Mouse (Mus musculus) neural tube, embryonic 11.5 days (tissue): ENCODE measurements around the gene Exoc1. TPM values are rescaled to one million over a fixed set of nuclear protein-coding genes. Genes with fewer than 3 reads are reported as not detected.

Experiments
- ATAC-seq: fragments of 200-750 bp; cut with Nextera tagmentation; 2 replicates; pipeline ENCODE4 v1.8.0; 2017; ENCODE audit warnings: moderate number of reproducible peaks, mild to moderate bottlenecking, moderate TSS enrichment, moderate library complexity; ENCODE audit not compliant: insufficient read depth, low FRiP score, low TSS enrichment
- DNase-seq: peaks from one replicate; pipeline ENCODE4 v3.0.0-alpha.2; 2015; ENCODE audit warnings: low spot score
- H3K27ac ChIP-seq: fragments of 300-500 bp; sonication (generic); 2 replicates; pipeline ENCODE4 v1.5.1; 2014; ENCODE audit warnings: low read depth, mild to moderate bottlenecking, low read length
- H3K27me3 ChIP-seq: fragments of 300-500 bp; sonication (generic); 2 replicates; pipeline ENCODE4 v1.6.1; 2014; ENCODE audit warnings: mild to moderate bottlenecking, low read length, mixed read lengths; ENCODE audit not compliant: control insufficient read depth, insufficient read depth
- H3K36me3 ChIP-seq: fragments of 300-500 bp; sonication (generic); 2 replicates; pipeline ENCODE4 v1.6.1; 2014; ENCODE audit warnings: mild to moderate bottlenecking, low read length, moderate library complexity, mixed read lengths; ENCODE audit not compliant: control insufficient read depth, insufficient read depth
- H3K4me1 ChIP-seq: fragments of 300-500 bp; sonication (generic); 2 replicates; pipeline ENCODE4 v1.6.1; 2014; ENCODE audit warnings: low read length, mixed read lengths; ENCODE audit not compliant: control insufficient read depth, insufficient read depth
- H3K4me2 ChIP-seq: fragments of 300-500 bp; sonication (generic); 2 replicates; pipeline ENCODE4 v1.6.1; 2014; ENCODE audit warnings: low read depth, mild to moderate bottlenecking, moderate library complexity
- H3K4me3 ChIP-seq: fragments of 300-500 bp; sonication (generic); 2 replicates; pipeline ENCODE4 v1.5.1; 2014; ENCODE audit warnings: low read depth, low read length
- H3K9ac ChIP-seq: fragments of 300-500 bp; sonication (generic); 2 replicates; pipeline ENCODE4 v1.6.1; 2014; ENCODE audit warnings: mild to moderate bottlenecking, low read length
- H3K9me3 ChIP-seq: fragments of 300-500 bp; sonication (generic); 2 replicates; pipeline ENCODE4 v1.6.1; 2016; ENCODE audit warnings: low read length; ENCODE audit not compliant: control insufficient read depth
- WGBS: fragments of 180-500 bp; shearing (Covaris S2); extraction: QIAGEN DNeasy Blood & Tissue Kit; methylation state at CpG from one replicate; pipeline ENCODE4 v1.1.7; 2014; 5-methylcytosine and 5-hydroxymethylcytosine counted together
- polyA plus RNA-seq: library from polyadenylated mRNA; unstranded; fragments of >200 nt; fragmentation: Nextera tagmentation; extraction: Ambion mirVana; gene quantifications from 2 replicates; pipeline ENCODE4 v1.2.1, GENCODE M21; 2014

Gene Exoc1
- polyA plus RNA-seq, 1 experiment from 2014 or later = 51.2 TPM

DNA sequence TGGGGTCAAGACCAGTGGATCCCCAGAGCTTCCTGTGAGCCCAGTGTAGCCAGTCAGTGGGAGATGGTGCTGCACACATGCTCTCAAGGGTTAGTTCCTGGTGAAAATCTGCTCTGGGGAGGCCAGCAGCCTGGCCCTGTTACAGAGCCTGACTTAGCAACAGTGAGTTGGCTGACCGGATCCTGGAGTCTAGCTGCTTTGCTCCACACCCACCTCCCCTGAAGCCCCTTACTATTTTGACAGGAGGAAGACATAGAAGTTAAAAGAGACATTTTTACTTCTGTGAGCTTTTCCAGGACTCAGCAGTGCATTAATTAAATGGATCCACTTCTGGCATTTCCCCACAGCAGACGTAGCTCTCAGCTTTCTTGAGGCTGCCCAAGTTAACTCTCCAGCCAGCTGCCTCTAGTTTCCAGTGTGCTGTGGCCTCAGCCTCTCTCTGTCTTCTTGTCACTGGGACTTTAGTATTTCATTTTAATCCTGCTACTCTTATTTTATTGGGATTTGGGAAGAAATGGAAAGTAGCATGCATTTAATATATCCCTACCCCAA, 87.2 kb downstream of the Exoc1 start:
- H3K27me3 ChIP-seq = no peaks in the 10 kb centered on the region
- no peak overlapping the region for H3K9ac ChIP-seq
- H3K4me1 ChIP-seq = no peaks in the 10 kb centered on the region
- no peak overlapping the region for H3K4me3 ChIP-seq
- no peak overlapping the region for H3K4me2 ChIP-seq
- H3K36me3 ChIP-seq = peaks cover 16% of the 10 kb centered on the region
- ATAC-seq (no peak), DNase-seq (no peak)
- no peak overlapping the region for H3K27ac ChIP-seq
- H3K9me3 ChIP-seq = no peaks in the 10 kb centered on the region
- 85% methylated on average over 2 of the region's 2 CpGs for WGBS

- H3K4me2 ChIP-seq = no peak overlapping the region
- peaks cover 16% of the 10 kb centered on the region for H3K36me3 ChIP-seq
- DNase-seq (no peak), ATAC-seq (no peak)
- no peak overlapping the region for H3K4me3 ChIP-seq
- no peaks in the 10 kb centered on the region for H3K27me3 ChIP-seq
- no peak overlapping the region for H3K9ac ChIP-seq
- no peak overlapping the region for H3K27ac ChIP-seq
- no peaks in the 10 kb centered on the region for H3K4me1 ChIP-seq
- no peaks in the 10 kb centered on the region for H3K9me3 ChIP-seq
- WGBS = 90% methylated on average over 7 of the region's 7 CpGs
Observed at GRCm38 (mm10) chr5:76618750-76619149, 89.6 kb downstream of the Exoc1 start.

Other genes with a start within 250 kb of the Exoc1 start
- gene Clock, start 224.5 kb upstream of the Exoc1 start, polyA plus RNA-seq = 12.3 and 12.7 TPM in 2 replicates
- gene Pdcl2, start 198.2 kb upstream of the Exoc1 start, polyA plus RNA-seq = not detected in 2 replicates
- not detected in 2 replicates for gene Nmu, start 165.5 kb upstream of the Exoc1 start, polyA plus RNA-seq
- gene Gm7271, start 45.3 kb upstream of the Exoc1 start, polyA plus RNA-seq = 6.3 and 9.4 TPM in 2 replicates
- 9.3 and 10.7 TPM in 2 replicates for gene Cep135, start 59.4 kb downstream of the Exoc1 start, polyA plus RNA-seq
- 36.8 and 38.6 TPM in 2 replicates for gene C530008M17Rik, start 127.2 kb downstream of the Exoc1 start, polyA plus RNA-seq